Mouse (Mus musculus) brain, embryonic 14.5 days (tissue): ENCODE data around the gene Rps11.

Experiments used
- CTCF ChIP-seq: fragments of 200-500 bp; IDR thresholded peaks from 2 replicates; pipeline ENCODE4 v1.5.1; 2012; ENCODE audit warnings: inconsistent platforms, mild to moderate bottlenecking, moderate library complexity, borderline replicate concordance; ENCODE audit not compliant: insufficient read depth, insufficient read length; ENCODE audit errors: extremely low read depth
- POLR2A ChIP-seq: fragments of 200-500 bp; IDR thresholded peaks from 2 replicates; pipeline ENCODE4 v1.6.1; 2012; ENCODE audit warnings: mild to moderate bottlenecking, inconsistent platforms, borderline replicate concordance; ENCODE audit not compliant: poor library complexity, insufficient read depth, insufficient read length, severe bottlenecking; ENCODE audit errors: extremely low read depth

DNA sequence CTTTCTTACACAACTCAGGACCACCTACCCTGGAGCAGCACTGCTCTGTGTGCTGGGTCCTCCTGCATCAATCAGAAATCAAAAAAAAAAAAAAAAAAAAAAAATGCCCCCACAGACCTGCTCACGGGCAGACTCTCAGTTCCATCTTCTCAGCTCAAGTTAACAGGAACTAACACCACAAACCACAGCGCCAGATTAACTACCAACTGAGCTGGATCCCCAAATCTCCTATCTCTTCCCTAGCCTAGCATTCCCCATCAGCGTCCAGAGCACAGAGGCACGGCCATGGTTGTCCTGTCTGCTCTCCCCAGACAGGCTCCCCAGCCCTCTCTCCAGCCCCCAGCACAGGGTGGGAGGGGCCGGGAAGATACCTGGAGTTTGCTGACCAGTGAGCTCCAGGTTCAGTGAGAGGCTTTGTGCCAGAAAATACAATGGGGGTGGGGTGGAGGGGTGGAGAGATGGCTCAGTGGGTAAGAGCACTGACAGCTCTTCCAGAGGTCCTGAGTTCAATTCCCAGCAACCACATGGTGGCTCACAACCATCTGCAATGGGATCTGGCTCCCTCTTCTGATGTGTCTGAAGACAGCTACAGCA, 17.1 kb downstream of the Rps11 start:
- no peak for TF ChIP-seq CTCF
- no peak for TF ChIP-seq POLR2A
